Mouse (Mus musculus) small intestine, adult 2 months (tissue): ENCODE results near the gene Anp32a.

Experiments used
- CTCF ChIP-seq: fragments of 200-500 bp; IDR thresholded peaks from 2 replicates; pipeline ENCODE4 v1.5.1; 2012; ENCODE audit warnings: low read depth, mild to moderate bottlenecking, control low read depth, inconsistent platforms, low read length, moderate library complexity, mixed read lengths; ENCODE audit not compliant: insufficient replicate concordance, insufficient read length; ENCODE audit errors: extremely low read depth
- POLR2A ChIP-seq: fragments of 200-500 bp; IDR thresholded peaks from 2 replicates; pipeline ENCODE4 v1.6.1; 2012; ENCODE audit warnings: low read depth, mild to moderate bottlenecking, control low read depth, inconsistent platforms, low read length, moderate library complexity

DNA sequence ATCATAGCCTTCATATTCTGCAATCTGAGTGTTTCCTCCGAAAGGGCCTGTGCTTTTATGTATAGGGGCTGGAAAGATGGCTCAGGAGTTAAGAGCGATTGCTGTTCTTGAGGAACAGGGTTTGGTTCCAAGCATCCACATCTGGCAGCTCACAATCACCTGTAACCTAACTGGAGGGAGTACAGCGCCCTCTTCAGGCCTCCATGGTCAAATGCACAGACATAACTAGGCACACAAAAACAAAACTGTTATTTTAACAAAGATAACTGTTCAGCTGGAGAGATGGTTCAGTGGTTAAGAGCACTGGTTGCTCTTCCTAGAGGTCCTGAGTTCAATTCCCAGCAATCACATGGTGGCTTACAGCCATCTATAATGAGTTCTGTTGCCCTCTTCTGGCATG, 15.1 kb upstream of the Anp32a start:
- TF ChIP-seq CTCF, result no peak
- no peak for TF ChIP-seq POLR2A
